Comparison of ENCODE assay signal across 26 mouse cellular contexts in the genomic region with DNA sequence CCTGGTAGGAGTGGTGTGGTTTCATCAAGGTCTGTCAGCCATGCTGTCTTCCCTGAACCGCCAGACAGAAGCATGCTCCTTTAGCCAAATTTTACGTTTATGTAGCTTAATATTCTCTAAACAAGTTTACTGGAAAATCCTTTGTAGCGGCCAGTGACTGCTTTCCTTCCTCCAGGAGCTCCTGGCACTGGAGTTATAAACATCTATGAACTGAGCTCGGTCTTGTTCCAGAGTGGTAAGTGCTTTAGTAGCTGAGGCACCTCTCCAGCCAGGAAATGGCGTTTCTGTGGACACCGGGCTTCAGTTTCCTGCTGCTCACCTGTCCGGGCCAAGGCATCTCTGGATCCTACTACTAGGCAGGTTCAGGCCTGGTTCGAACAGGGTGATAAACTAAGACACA. TPM values are rescaled to one million over a fixed set of nuclear protein-coding genes. Genes with fewer than 3 reads are reported as not detected.
DNase-seq lines count a peak whose midpoint lies in the region; ATAC-seq lines count a peak whose summit lies in the region.
"Had no signal": no experiment of that assay in that cellular context is flagged by ENCODE, and none has a peak within 500 bp of the region (broad histone marks: within the 10 kb centered on the region; RNA-seq: fewer than 3 reads in every experiment).

No protein-coding gene starts in this region.

- no peak overlapping the region for H3K4me3 ChIP-seq in midbrain, embryonic 11.5 days (ENCODE audit: low read depth, low read length)
- H3K4me3 ChIP-seq in midbrain, embryonic 10.5 days, result no peak overlapping the region
- H3K4me3 ChIP-seq in limb, embryonic 10.5 days, result no peak overlapping the region
- no peak overlapping the region for H3K4me3 ChIP-seq in forebrain, embryonic 15.5 days
- H3K4me3 ChIP-seq: heart, embryonic 13.5 days; midbrain, embryonic 15.5 days; neural tube, embryonic 15.5 days had no signal

- H3K4me2 ChIP-seq in midbrain, embryonic 11.5 days, result no peak overlapping the region
- H3K4me2 ChIP-seq in forebrain, embryonic 15.5 days (replicated peaks), result no peak overlapping the region
- H3K4me2 ChIP-seq: heart, embryonic 13.5 days; midbrain, embryonic 15.5 days; neural tube, embryonic 15.5 days had no signal

- 85% methylated on average over 8 of the region's 8 CpGs for WGBS in midbrain, embryonic 11.5 days
- 84% methylated on average over 8 of the region's 8 CpGs for WGBS in midbrain, embryonic 10.5 days
- whole genome bisulfite sequencing in limb, embryonic 10.5 days, result 80% methylated on average over 8 of the region's 8 CpGs
- WGBS in forebrain, embryonic 15.5 days, result 87% methylated on average over 8 of the region's 8 CpGs

- H3K9ac ChIP-seq in midbrain, embryonic 11.5 days (ENCODE audit: low read length), result no peak overlapping the region
- no peak overlapping the region for H3K9ac ChIP-seq in forebrain, embryonic 15.5 days (replicated peaks)
- H3K9ac ChIP-seq: heart, embryonic 13.5 days; midbrain, embryonic 15.5 days; neural tube, embryonic 15.5 days had no signal

- H3K27me3 ChIP-seq in midbrain, embryonic 11.5 days (ENCODE audit: control insufficient read depth, insufficient read depth, low read length), result no peaks in the 10 kb centered on the region
- no peaks in the 10 kb centered on the region for H3K27me3 ChIP-seq in midbrain, embryonic 10.5 days (ENCODE audit: low read depth, poor library complexity, severe bottlenecking)
- no peaks in the 10 kb centered on the region for H3K27me3 ChIP-seq in limb, embryonic 10.5 days (ENCODE audit: low read depth, poor library complexity, severe bottlenecking)
- H3K27me3 ChIP-seq in forebrain, embryonic 15.5 days, result no peaks in the 10 kb centered on the region
- H3K27me3 ChIP-seq: heart, embryonic 13.5 days; midbrain, embryonic 15.5 days; neural tube, embryonic 15.5 days; Patski had no signal

- ATAC-seq in midbrain, embryonic 11.5 days (ENCODE audit: low FRiP score), result no peak
- ATAC-seq in forebrain, embryonic 15.5 days (replicated peaks), result no peak
- ATAC-seq: hindbrain, embryonic 16.5 days; midbrain, embryonic 15.5 days; Patski had no signal

- H3K27ac ChIP-seq in midbrain, embryonic 11.5 days (ENCODE audit: low read depth, low read length), result 0 out of 2 replicates have a peak overlapping the region, but pooled peaks have one; percentile 6
- H3K27ac ChIP-seq in midbrain, embryonic 10.5 days (replicated peaks), result no peak overlapping the region
- peak overlapping the region; percentile 80 for H3K27ac ChIP-seq in limb, embryonic 10.5 days
- H3K27ac ChIP-seq in forebrain, embryonic 15.5 days (replicated peaks), result no peak overlapping the region
- H3K27ac ChIP-seq: heart, embryonic 13.5 days; kidney, postnatal 0 days; macrophage; midbrain, embryonic 15.5 days; neural tube, embryonic 15.5 days had no signal

- no peaks in the 10 kb centered on the region for H3K36me3 ChIP-seq in midbrain, embryonic 11.5 days (ENCODE audit: control insufficient read depth, insufficient read depth, low read length)
- H3K36me3 ChIP-seq in midbrain, embryonic 10.5 days, result no peaks in the 10 kb centered on the region
- H3K36me3 ChIP-seq in limb, embryonic 10.5 days, result no peaks in the 10 kb centered on the region
- H3K36me3 ChIP-seq in forebrain, embryonic 15.5 days, result no peaks in the 10 kb centered on the region
- H3K36me3 ChIP-seq: heart, embryonic 13.5 days; midbrain, embryonic 15.5 days; neural tube, embryonic 15.5 days had no signal

- no peak for DNase-seq in midbrain, embryonic 11.5 days (ENCODE audit: low spot score, missing footprints)
- DNase-seq in midbrain, embryonic 10.5 days (ENCODE audit: low spot score), result no peak
- peak; percentile 45 for DNase-seq in limb, embryonic 10.5 days (ENCODE audit: low spot score)
- peak; percentile 60 for DNase-seq in lung, postnatal 10 days
- no peak for DNase-seq in kidney, adult 8-10 months
- DNase-seq in heart, adult 18-20 months, result no peak
- DNase-seq: adrenal gland, adult 8-10 months; cerebellum, postnatal 10 days; kidney, adult 11 months; right cerebral cortex, postnatal 25 days had no signal

- H3K4me1 ChIP-seq in midbrain, embryonic 11.5 days (ENCODE audit: control insufficient read depth, insufficient read depth, low read length), result no peaks in the 10 kb centered on the region
- no peaks in the 10 kb centered on the region for H3K4me1 ChIP-seq in midbrain, embryonic 10.5 days
- peaks cover 20% of the 10 kb centered on the region for H3K4me1 ChIP-seq in limb, embryonic 10.5 days
- no peaks in the 10 kb centered on the region for H3K4me1 ChIP-seq in forebrain, embryonic 15.5 days
- H3K4me1 ChIP-seq: midbrain, embryonic 15.5 days; neural tube, embryonic 15.5 days had no signal

- no peaks in the 10 kb centered on the region for H3K9me3 ChIP-seq in midbrain, embryonic 11.5 days (ENCODE audit: control insufficient read depth, low read length)
- H3K9me3 ChIP-seq in midbrain, embryonic 10.5 days (replicated peaks), result no peaks in the 10 kb centered on the region
- H3K9me3 ChIP-seq in limb, embryonic 10.5 days (replicated peaks), result no peaks in the 10 kb centered on the region
- no peaks in the 10 kb centered on the region for H3K9me3 ChIP-seq in forebrain, embryonic 15.5 days
- H3K9me3 ChIP-seq: heart, embryonic 13.5 days; midbrain, embryonic 15.5 days; neural tube, embryonic 15.5 days had no signal

RNA-seq across cellular contexts. Expression of a gene that starts 28.4 kb away (rescaled TPM):
- polyA plus RNA-seq in midbrain, embryonic 11.5 days (2014; fragmentation: Nextera tagmentation; extraction: Ambion mirVana), result not detected in 2 replicates
- not detected in 2 replicates for polyA plus RNA-seq in midbrain, embryonic 10.5 days (2016; fragmentation: Nextera tagmentation; extraction: Ambion mirVana)
- polyA plus RNA-seq in limb, embryonic 10.5 days (2016; fragmentation: Nextera tagmentation; extraction: Ambion mirVana), result 0.15 and 0.24 TPM in 2 replicates
- total RNA-seq in heart, adult 18-20 months (2021), result not detected
- 0.18 TPM in 1 of 2 replicates, not detected in the other for polyA plus RNA-seq in forebrain, embryonic 15.5 days (2015; fragmentation: Nextera tagmentation; extraction: Ambion mirVana)
- total RNA-seq: adrenal gland, adult 8-10 months; gastrocnemius, adult 8-10 months; granulocyte monocyte progenitor cell, adult 5-6 weeks; heart, postnatal 25 days; layer of hippocampus, adult 18-20 months; left cerebral cortex, postnatal 25 days; liver, adult 2 months had no signal
- polyA plus RNA-seq: forebrain, embryonic 11.5 days; heart, embryonic 13.5 days; kidney, postnatal 0 days; liver, adult 2 months; macrophage; Patski had no signal

RNA-seq across cellular contexts. Expression of a gene that starts 28.5 kb away (rescaled TPM):
- polyA plus RNA-seq in midbrain, embryonic 11.5 days (2014; fragmentation: Nextera tagmentation; extraction: Ambion mirVana), result not detected in 2 replicates
- polyA plus RNA-seq in midbrain, embryonic 10.5 days (2016; fragmentation: Nextera tagmentation; extraction: Ambion mirVana), result 0.07 and 0.11 TPM in 2 replicates
- polyA plus RNA-seq in limb, embryonic 10.5 days (2016; fragmentation: Nextera tagmentation; extraction: Ambion mirVana), result not detected in 2 replicates
- not detected for total RNA-seq in heart, adult 18-20 months (2021)
- not detected in 2 replicates for polyA plus RNA-seq in forebrain, embryonic 15.5 days (2015; fragmentation: Nextera tagmentation; extraction: Ambion mirVana)
- total RNA-seq: adrenal gland, adult 8-10 months; gastrocnemius, adult 8-10 months; granulocyte monocyte progenitor cell, adult 5-6 weeks; heart, postnatal 25 days; layer of hippocampus, adult 18-20 months; left cerebral cortex, postnatal 25 days; liver, adult 2 months had no signal
- polyA plus RNA-seq: forebrain, embryonic 11.5 days; frontal cortex, adult 2 months; heart, embryonic 13.5 days; hindbrain, embryonic 16.5 days; kidney, postnatal 0 days; liver, adult 2 months; macrophage; midbrain, embryonic 15.5 days; neural tube, embryonic 15.5 days; Patski had no signal

RNA-seq across cellular contexts. Expression of a gene that starts 38.4 kb away (rescaled TPM):
- polyA plus RNA-seq in midbrain, embryonic 11.5 days (2014; fragmentation: Nextera tagmentation; extraction: Ambion mirVana), result 339 and 375 TPM in 2 replicates
- polyA plus RNA-seq in midbrain, embryonic 10.5 days (2016; fragmentation: Nextera tagmentation; extraction: Ambion mirVana), result 447 and 502 TPM in 2 replicates
- 554 and 638 TPM in 2 replicates for polyA plus RNA-seq in limb, embryonic 10.5 days (2016; fragmentation: Nextera tagmentation; extraction: Ambion mirVana)
- total RNA-seq in heart, adult 18-20 months (2021), result 100 to 1,000 TPM; 105 to 113 TPM
- 208 and 227 TPM in 2 replicates for polyA plus RNA-seq in forebrain, embryonic 15.5 days (2015; fragmentation: Nextera tagmentation; extraction: Ambion mirVana)

Comparison
In these comparisons a context has a peak if more than half of its experiments do, and no peak if none do; other contexts are left out.
1. H3K27ac ChIP-seq: peak in midbrain, embryonic 11.5 days (single experiment) and limb, embryonic 10.5 days (single experiment); none in midbrain, embryonic 10.5 days (single experiment) and forebrain, embryonic 15.5 days (single experiment).
2. DNase-seq: peak in limb, embryonic 10.5 days (single experiment) and lung, postnatal 10 days (single experiment); none in midbrain, embryonic 11.5 days (single experiment), midbrain, embryonic 10.5 days (single experiment), kidney, adult 8-10 months (0 of 2) and heart, adult 18-20 months (0 of 2).